Mouse (Mus musculus): ENCODE data around the gene Dnajc1. TPM values are rescaled to one million over a fixed set of nuclear protein-coding genes. Genes with fewer than 3 reads are reported as not detected.

The Dnajc1 gene
- total RNA-seq, 4 experiments from 2014 or later, result 8.9 to 11.4 (median 10.8) TPM

GRCm38 (mm10) chr2:18202923-18203322, 189.7 kb downstream of the Dnajc1 start:
- no peak for DNase-seq (ENCODE audit: low spot score in 2 of 2)

GRCm38 (mm10) chr2:18201820-18202462, 190.7 kb downstream of the Dnajc1 start:
- no peak for DNase-seq (ENCODE audit: low spot score in 2 of 2)

- peak in 1 of 2 experiments; percentile 33 for DNase-seq (ENCODE audit: low spot score in 2 of 2)
Observed at GRCm38 (mm10) chr2:18195691-18196396, 196.8 kb downstream of the Dnajc1 start.

GRCm38 (mm10) chr2:18195285-18195684, 197.3 kb downstream of the Dnajc1 start:
- DNase-seq (ENCODE audit: low spot score in 2 of 2), result no peak

- no peak for DNase-seq (ENCODE audit: low spot score in 2 of 2)
Observed at GRCm38 (mm10) chr2:18188367-18188766, 204.3 kb downstream of the Dnajc1 start.

GRCm38 (mm10) chr2:18183079-18183478, 209.6 kb downstream of the Dnajc1 start:
- no peak for DNase-seq (ENCODE audit: low spot score in 2 of 2)

- no peak for DNase-seq (ENCODE audit: low spot score in 2 of 2)
Observed at GRCm38 (mm10) chr2:18181631-18182030, 211.0 kb downstream of the Dnajc1 start.

GRCm38 (mm10) chr2:18180323-18180722, 212.3 kb downstream of the Dnajc1 start:
- DNase-seq (ENCODE audit: low spot score in 2 of 2), result no peak

- no peak for DNase-seq (ENCODE audit: low spot score in 2 of 2)
Observed at GRCm38 (mm10) chr2:18176235-18176634, 216.4 kb downstream of the Dnajc1 start.

GRCm38 (mm10) chr2:18175234-18175633, 217.4 kb downstream of the Dnajc1 start:
- no peak for DNase-seq (ENCODE audit: low spot score in 2 of 2)

- DNase-seq (ENCODE audit: low spot score in 2 of 2), result no peak
Observed at GRCm38 (mm10) chr2:18169174-18169948, 223.3 kb downstream of the Dnajc1 start.

GRCm38 (mm10) chr2:18165511-18165910, 227.1 kb downstream of the Dnajc1 start:
- no peak for DNase-seq (ENCODE audit: low spot score in 2 of 2)

- DNase-seq (ENCODE audit: low spot score in 2 of 2), result no peak
Observed at GRCm38 (mm10) chr2:18160992-18161391, 231.6 kb downstream of the Dnajc1 start.

- DNase-seq (ENCODE audit: low spot score in 2 of 2), result no peak
Observed at GRCm38 (mm10) chr2:18159426-18159825, 233.2 kb downstream of the Dnajc1 start.

- no peak for DNase-seq (ENCODE audit: low spot score in 2 of 2)
Observed at GRCm38 (mm10) chr2:18156131-18156530, 236.5 kb downstream of the Dnajc1 start.
